Mouse (Mus musculus): ENCODE results near the gene Mip. TPM values are rescaled to one million over a fixed set of nuclear protein-coding genes. Genes with fewer than 3 reads are reported as not detected.

Mip gene
- total RNA-seq, 1 experiment, result 2.8 TPM

DNA sequence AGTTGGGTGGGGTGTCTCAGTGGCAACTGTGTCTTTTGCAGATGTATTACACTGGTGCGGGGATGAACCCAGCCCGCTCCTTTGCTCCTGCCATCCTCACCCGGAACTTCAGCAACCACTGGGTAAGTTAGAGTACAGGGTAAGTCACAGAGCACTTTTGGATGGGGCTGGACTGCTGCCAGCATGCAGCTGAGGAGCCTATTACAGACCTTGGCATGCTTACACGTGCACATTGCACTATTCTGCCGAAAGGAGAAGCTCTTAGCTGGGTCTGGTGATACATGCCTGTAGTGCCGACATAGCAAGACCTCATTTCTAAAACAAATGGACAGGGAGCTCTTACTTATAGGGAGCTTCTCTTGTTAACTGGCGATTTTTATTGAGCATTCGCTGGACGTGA is 2.0 kb downstream of the Mip start:
- DNase-seq (ENCODE audit: low read depth, low spot score), result no peak
- H3K9ac ChIP-seq (ENCODE audit: insufficient read depth, low read depth, low read length, poor library complexity, severe bottlenecking), result no peak overlapping the region
- H3K4me1 ChIP-seq (ENCODE audit: control insufficient read depth in 2 of 2, insufficient read depth in 2 of 2, low read length in 2 of 2, poor library complexity in 1 of 2), result peaks cover 0 to 20% of the 10 kb centered on the region in 2 experiments; a peak in 2 of 4 replicates
- H3K9me3 ChIP-seq (ENCODE audit: control insufficient read depth, insufficient read depth, low read depth, low read length), result no peaks in the 10 kb centered on the region
- no peak overlapping the region for H3K27ac ChIP-seq (ENCODE audit: insufficient read depth, low read depth, low read length, poor library complexity, severe bottlenecking)
- no peak overlapping the region for H3K4me3 ChIP-seq (ENCODE audit: insufficient read depth in 1 of 2, low read depth in 1 of 2, low read length in 2 of 2, poor library complexity in 1 of 2, severe bottlenecking in 1 of 2)
- no peak for TF ChIP-seq MAFK (IDR thresholded peaks at IDR 0.05; ENCODE audit: insufficient read depth, low read depth, low read length)
- TF ChIP-seq CHD2 (IDR thresholded peaks at IDR 0.05; ENCODE audit: low read depth, low read length), result no peak
- TF ChIP-seq ZC3H11A (IDR thresholded peaks at IDR 0.05; ENCODE audit: borderline replicate concordance, low read depth, low read length), result no peak
- no peak for TF ChIP-seq HCFC1 (IDR thresholded peaks at IDR 0.05; ENCODE audit: borderline replicate concordance, insufficient read depth, low read length)
- TF ChIP-seq ZNF384 (IDR thresholded peaks at IDR 0.05; ENCODE audit: low read depth, low read length), result no peak
- in situ Hi-C loops (cut with MboI; ENCODE audit: low sequenced_read_pairs in 2 of 2, unreplicated experiment in 2 of 2), result no loop called here
- H3K36me3 ChIP-seq (ENCODE audit: control insufficient read depth, insufficient read depth, low read length, poor library complexity, severe bottlenecking), result no peaks in the 10 kb centered on the region

DNA sequence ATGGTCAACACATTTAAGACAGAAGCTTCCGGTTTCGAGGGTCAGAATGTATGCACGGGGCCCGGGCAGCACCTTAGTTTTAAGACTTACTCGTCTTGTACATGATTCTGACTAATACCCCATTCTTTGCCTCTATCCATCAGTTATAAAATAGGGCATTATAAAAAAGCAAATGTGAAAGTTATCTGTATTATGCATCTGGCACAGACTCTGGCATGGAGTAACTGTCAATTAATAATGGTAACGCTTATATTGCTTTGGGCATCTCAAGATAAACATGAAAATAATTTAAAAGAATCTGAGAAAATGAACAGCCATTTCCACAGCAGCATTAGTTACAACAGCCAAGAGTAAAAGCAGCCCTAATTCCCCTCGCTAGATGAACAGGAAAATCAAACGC is 2.4 kb downstream of the Mip start:
- TF ChIP-seq ZNF384 (IDR thresholded peaks at IDR 0.05; ENCODE audit: low read depth, low read length) (no peak), CHD2 (IDR thresholded peaks at IDR 0.05; ENCODE audit: low read depth, low read length) (no peak), ZC3H11A (IDR thresholded peaks at IDR 0.05; ENCODE audit: borderline replicate concordance, low read depth, low read length) (no peak), MAFK (IDR thresholded peaks at IDR 0.05; ENCODE audit: insufficient read depth, low read depth, low read length) (no peak), HCFC1 (IDR thresholded peaks at IDR 0.05; ENCODE audit: borderline replicate concordance, insufficient read depth, low read length) (no peak)
- Histone ChIP-seq H3K27ac (ENCODE audit: insufficient read depth, low read depth, low read length, poor library complexity, severe bottlenecking) (no peak overlapping the region), H3K9ac (ENCODE audit: insufficient read depth, low read depth, low read length, poor library complexity, severe bottlenecking) (no peak overlapping the region), H3K36me3 (ENCODE audit: control insufficient read depth, insufficient read depth, low read length, poor library complexity, severe bottlenecking) (no peaks in the 10 kb centered on the region), H3K4me3 (ENCODE audit: insufficient read depth in 1 of 2, low read depth in 1 of 2, low read length in 2 of 2, poor library complexity in 1 of 2, severe bottlenecking in 1 of 2) (no peak overlapping the region), H3K9me3 (ENCODE audit: control insufficient read depth, insufficient read depth, low read depth, low read length) (no peaks in the 10 kb centered on the region), H3K4me1 (ENCODE audit: control insufficient read depth in 2 of 2, insufficient read depth in 2 of 2, low read length in 2 of 2, poor library complexity in 1 of 2) (peaks cover 0 to 20% of the 10 kb centered on the region in 2 experiments; a peak in 2 of 4 replicates)
- DNase-seq (ENCODE audit: low read depth, low spot score), result no peak
- in situ Hi-C loops (cut with MboI; ENCODE audit: low sequenced_read_pairs in 2 of 2, unreplicated experiment in 2 of 2), result no loop called here

DNA sequence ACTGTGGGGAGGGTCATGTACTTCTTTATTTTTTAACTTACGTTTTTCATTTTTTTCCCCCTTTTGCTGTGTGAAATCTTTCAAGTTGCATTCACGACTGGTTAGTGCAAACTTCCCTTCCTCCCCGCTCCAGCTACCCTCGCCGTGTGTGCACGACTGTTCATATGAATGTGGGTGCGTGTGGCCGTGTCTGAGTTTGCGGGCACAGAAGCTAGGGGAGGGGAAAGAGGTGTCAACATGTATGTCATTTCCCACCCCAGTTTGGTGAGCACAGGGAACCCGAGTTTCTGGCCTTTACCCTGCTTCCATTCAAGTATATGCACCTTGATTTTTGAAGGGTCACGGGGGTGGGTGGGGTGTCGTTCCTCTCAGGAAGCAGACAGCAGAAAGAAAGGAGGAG is 4.9 kb downstream of the Mip start:
- no peaks in the 10 kb centered on the region for H3K9me3 ChIP-seq (ENCODE audit: control insufficient read depth, insufficient read depth, low read depth, low read length)
- peak overlapping the region; percentile 53 for H3K9ac ChIP-seq (ENCODE audit: insufficient read depth, low read depth, low read length, poor library complexity, severe bottlenecking)
- in situ Hi-C loops (cut with MboI; ENCODE audit: low sequenced_read_pairs in 2 of 2, unreplicated experiment in 2 of 2), result no loop called here
- peaks cover 10% of the 10 kb centered on the region for H3K36me3 ChIP-seq (ENCODE audit: control insufficient read depth, insufficient read depth, low read length, poor library complexity, severe bottlenecking)
- DNase-seq (ENCODE audit: low read depth, low spot score), result no peak
- no peak for TF ChIP-seq CHD2 (IDR thresholded peaks at IDR 0.05; ENCODE audit: low read depth, low read length)
- TF ChIP-seq ZNF384 (IDR thresholded peaks at IDR 0.05; ENCODE audit: low read depth, low read length), result no peak
- no peak for TF ChIP-seq HCFC1 (IDR thresholded peaks at IDR 0.05; ENCODE audit: borderline replicate concordance, insufficient read depth, low read length)
- TF ChIP-seq ZC3H11A (IDR thresholded peaks at IDR 0.05; ENCODE audit: borderline replicate concordance, low read depth, low read length), result no peak
- no peak for TF ChIP-seq MAFK (IDR thresholded peaks at IDR 0.05; ENCODE audit: insufficient read depth, low read depth, low read length)
- no peak overlapping the region for H3K27ac ChIP-seq (ENCODE audit: insufficient read depth, low read depth, low read length, poor library complexity, severe bottlenecking)
- H3K4me3 ChIP-seq (ENCODE audit: insufficient read depth in 1 of 2, low read depth in 1 of 2, low read length in 2 of 2, poor library complexity in 1 of 2, severe bottlenecking in 1 of 2), result peak overlapping the region; percentile 3 to 13; a peak in 2 of 4 replicates
- peaks cover 0 to 18% of the 10 kb centered on the region in 2 experiments; a peak in 2 of 4 replicates for H3K4me1 ChIP-seq (ENCODE audit: control insufficient read depth in 2 of 2, insufficient read depth in 2 of 2, low read length in 2 of 2, poor library complexity in 1 of 2)

DNA sequence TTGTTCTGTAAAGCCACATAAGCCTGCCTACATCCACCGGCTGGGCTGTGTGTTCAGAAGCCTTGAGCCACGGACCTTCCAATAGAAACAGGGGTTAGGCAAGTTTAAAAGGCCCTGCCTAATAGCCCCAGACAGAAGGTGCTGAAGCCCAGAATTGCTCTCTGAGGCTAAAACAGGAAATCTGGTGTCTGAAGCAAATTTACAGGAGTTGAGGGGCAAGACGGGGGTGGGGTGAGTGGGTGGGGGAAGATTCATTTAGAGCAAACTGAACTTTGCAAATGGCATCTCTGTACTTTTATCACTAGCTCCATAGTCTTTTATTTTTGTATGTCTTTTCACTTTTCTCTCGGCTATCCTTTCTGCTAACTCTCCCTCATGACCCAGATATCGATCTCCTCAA is 5.5 kb downstream of the Mip start:
- H3K4me1 ChIP-seq (ENCODE audit: control insufficient read depth in 2 of 2, insufficient read depth in 2 of 2, low read length in 2 of 2, poor library complexity in 1 of 2), result peaks cover 0 to 16% of the 10 kb centered on the region in 2 experiments; a peak in 2 of 4 replicates

More for the DNA sequence above, 5.5 kb downstream of the Mip start:
- peak overlapping the region; percentile 53; the same call in 1 of the 2 replicates for H3K9ac ChIP-seq (ENCODE audit: insufficient read depth, low read depth, low read length, poor library complexity, severe bottlenecking)
- no peak for DNase-seq (ENCODE audit: low read depth, low spot score)
- H3K27ac ChIP-seq (ENCODE audit: insufficient read depth, low read depth, low read length, poor library complexity, severe bottlenecking), result no peak overlapping the region; the same call in 1 of the 2 replicates
- TF ChIP-seq HCFC1 (IDR thresholded peaks at IDR 0.05; ENCODE audit: borderline replicate concordance, insufficient read depth, low read length) (no peak), ZC3H11A (IDR thresholded peaks at IDR 0.05; ENCODE audit: borderline replicate concordance, low read depth, low read length) (no peak), CHD2 (IDR thresholded peaks at IDR 0.05; ENCODE audit: low read depth, low read length) (no peak), MAFK (IDR thresholded peaks at IDR 0.05; ENCODE audit: insufficient read depth, low read depth, low read length) (no peak), ZNF384 (IDR thresholded peaks at IDR 0.05; ENCODE audit: low read depth, low read length) (no peak)
- no peaks in the 10 kb centered on the region for H3K9me3 ChIP-seq (ENCODE audit: control insufficient read depth, insufficient read depth, low read depth, low read length)
- in situ Hi-C loops (cut with MboI; ENCODE audit: low sequenced_read_pairs in 2 of 2, unreplicated experiment in 2 of 2), result no loop called here
- peaks cover 13% of the 10 kb centered on the region for H3K36me3 ChIP-seq (ENCODE audit: control insufficient read depth, insufficient read depth, low read length, poor library complexity, severe bottlenecking)
- peak overlapping the region; percentile 92 to 99; a peak in 3 of 4 replicates for H3K4me3 ChIP-seq (ENCODE audit: insufficient read depth in 1 of 2, low read depth in 1 of 2, low read length in 2 of 2, poor library complexity in 1 of 2, severe bottlenecking in 1 of 2)

All from ES-E14 (cell line).